Mouse (Mus musculus) T-cell, adult 2 months (primary cell): ENCODE results near the gene Bex3.
A peak's percentile ranks its signal among the peaks of the same experiment; 100 is the strongest.
"Not testable (repeated sequence)": the region's sequence is repeated elsewhere in the genome, so short reads cannot be mapped to it uniquely, and the experiment has no call there.

Experiments
- DNase-seq: peaks from one replicate; pipeline ENCODE4 v3.0.0; 2022; ENCODE audit warnings: low spot score

Gene Bex3

GRCm38 (mm10) chrX:136269743-136270392, at the start of gene Bex3:
Gene Bex3 (plus strand): TSS chrX:136270253.
- DNase-seq = peak; percentile 67

DNA sequence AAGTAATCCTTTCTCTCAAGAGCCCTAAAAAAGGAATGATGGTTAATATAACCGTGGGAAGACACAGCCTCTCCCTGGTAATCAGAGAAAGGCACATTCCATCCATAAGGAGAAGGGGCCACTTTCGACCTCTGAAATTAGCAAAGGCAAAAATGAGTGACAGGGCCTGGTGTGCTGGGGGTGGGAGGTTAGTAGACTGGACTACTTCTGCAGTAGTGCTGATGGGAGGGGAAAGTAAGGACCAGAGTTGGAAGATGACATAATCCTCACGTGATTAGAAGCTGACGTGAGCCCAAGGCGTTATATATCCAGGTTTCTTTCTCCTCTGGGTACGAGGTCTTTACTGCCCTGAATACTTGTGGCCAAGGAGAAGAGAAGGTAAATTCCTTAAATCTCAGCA, 46.3 kb upstream of the Bex3 start:
- DNase-seq = no peak

GRCm38 (mm10) chrX:136227768-136228167, 42.3 kb upstream of the Bex3 start:
- no peak for DNase-seq

GRCm38 (mm10) chrX:136238118-136238517, 31.9 kb upstream of the Bex3 start:
- peak; percentile 19 for DNase-seq

DNA sequence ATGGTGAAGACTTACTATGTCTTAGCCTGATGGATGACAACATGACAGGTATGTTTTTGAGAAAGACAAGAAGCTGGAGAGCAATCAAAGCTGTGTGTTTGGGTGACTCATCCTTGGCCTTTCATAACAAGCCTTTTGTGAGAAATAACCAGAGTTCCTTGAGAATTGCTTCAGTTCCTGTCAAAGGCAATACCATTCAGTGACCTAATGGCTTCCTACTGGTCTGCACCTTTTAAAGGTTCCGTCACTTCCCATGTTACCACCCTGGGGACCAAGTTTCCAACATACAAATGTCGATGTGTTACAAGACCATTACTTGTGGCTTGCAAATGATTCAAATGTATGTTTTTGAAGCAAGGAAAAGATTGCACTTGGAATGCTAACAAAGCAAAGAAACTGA, 26.9 kb upstream of the Bex3 start:
- no peak for DNase-seq

- peak; percentile 67 for DNase-seq
Observed at GRCm38 (mm10) chrX:136244574-136245229, 25.4 kb upstream of the Bex3 start, which contains the start of gene Tceal9. Gene Tceal9 (plus strand): TSS chrX:136245079.

- no peak for DNase-seq
Observed at GRCm38 (mm10) chrX:136245521-136246071, 24.5 kb upstream of the Bex3 start.

GRCm38 (mm10) chrX:136248811-136249210, 21.2 kb upstream of the Bex3 start:
- DNase-seq = no peak

DNA sequence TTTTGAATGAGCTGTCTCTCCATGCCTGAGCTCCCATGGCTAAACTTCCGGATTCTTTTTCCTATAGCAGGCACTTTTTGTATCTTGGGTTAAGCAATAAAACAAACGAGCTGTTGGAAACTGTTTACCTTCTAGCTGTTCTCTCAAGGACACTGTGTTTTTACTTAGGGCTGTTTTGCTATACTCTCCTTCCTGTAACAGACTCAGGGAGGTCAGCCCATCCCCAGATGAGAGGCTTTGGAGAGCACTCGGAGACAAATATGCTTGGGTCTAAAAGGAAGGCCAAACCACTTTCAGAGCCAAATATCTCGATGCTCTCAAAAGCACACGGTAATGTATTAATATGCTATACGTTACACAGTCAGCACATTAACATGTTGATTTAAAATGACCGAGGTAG, 20.4 kb upstream of the Bex3 start:
- DNase-seq = no peak

- no peak for DNase-seq
Observed at GRCm38 (mm10) chrX:136252023-136252729, 17.9 kb upstream of the Bex3 start.

GRCm38 (mm10) chrX:136267720-136268119, 2.3 kb upstream of the Bex3 start:
- DNase-seq = no peak

GRCm38 (mm10) chrX:136268173-136268572, 1.9 kb upstream of the Bex3 start:
- DNase-seq = no peak

DNA sequence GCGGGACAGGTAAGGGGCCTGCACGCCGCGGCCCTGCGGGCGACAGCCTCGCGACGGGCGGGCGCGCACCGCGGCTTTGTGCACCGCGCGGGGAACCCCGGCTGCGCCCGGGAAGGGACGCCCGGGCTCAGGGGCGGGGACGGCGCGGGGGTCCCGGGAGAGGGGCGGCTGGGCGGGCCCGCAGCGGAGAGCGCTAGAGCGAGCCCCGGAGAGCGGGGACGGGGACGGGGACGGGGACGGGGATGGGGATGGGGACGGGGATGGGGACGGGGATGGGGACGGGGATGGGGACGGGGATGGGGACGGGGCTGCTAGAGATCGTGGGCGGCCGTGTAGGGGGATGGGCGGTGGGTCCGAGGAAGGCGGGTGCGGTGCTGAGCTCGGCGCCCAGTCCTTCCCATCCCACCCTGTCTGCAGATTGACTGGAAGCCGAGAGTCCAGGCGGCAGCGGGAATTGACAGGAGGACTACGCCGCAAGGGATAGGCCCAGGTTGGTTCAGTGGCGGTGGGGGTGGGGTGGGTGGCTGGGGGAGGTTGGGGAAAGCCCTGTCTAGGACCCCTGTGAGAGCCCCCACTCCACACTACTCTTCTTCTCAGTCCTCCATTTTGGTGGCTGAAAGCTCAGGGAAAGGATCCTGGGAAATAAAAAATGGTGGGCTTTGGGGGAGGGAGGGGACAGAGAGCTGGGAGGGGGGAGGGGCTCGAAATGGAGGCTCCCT, 499 bp downstream of the Bex3 start:
- not testable (repeated sequence) for DNase-seq

- no peak for DNase-seq
Observed at GRCm38 (mm10) chrX:136274542-136274941, 4.5 kb downstream of the Bex3 start.

- DNase-seq = no peak
Observed at GRCm38 (mm10) chrX:136275386-136275785, 5.3 kb downstream of the Bex3 start.

DNA sequence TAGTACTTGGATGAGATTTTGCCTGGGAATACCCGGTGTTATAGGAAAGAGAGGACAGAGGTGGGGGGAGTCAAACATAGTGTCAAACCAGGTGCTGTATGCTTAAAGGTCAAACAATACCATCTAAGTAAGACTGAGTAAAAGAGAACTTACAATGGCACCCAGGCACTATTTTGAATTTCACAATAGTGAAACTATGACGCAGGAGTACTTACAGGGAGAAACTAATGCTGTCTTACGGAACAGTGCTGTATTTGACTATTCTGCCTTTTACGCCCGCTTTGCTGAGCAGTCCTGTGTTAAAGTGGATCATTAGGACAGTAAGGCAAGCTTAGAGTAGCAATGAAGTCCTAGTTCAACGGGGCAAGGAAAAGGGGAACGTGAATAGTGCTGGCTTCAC, 7.5 kb downstream of the Bex3 start:
- DNase-seq = no peak

DNA sequence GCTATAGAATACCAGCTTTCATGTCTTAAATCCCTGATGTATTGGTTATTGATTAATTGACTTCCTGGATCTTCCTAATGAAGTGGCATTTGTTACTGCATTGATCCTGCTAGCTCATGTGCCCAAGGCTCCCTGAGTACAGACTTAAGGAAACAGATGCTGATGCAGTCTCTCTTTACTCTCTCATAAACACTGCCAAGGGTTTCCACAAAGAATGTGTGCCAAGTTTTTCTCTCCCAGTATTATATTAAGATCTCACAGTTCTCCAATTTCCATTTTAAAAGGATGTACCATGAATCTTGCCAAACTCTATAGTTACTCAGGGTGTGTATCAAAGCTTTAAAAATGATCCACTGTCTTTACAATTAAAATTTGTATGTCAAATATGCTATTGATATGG, 8.3 kb downstream of the Bex3 start:
- no peak for DNase-seq

DNA sequence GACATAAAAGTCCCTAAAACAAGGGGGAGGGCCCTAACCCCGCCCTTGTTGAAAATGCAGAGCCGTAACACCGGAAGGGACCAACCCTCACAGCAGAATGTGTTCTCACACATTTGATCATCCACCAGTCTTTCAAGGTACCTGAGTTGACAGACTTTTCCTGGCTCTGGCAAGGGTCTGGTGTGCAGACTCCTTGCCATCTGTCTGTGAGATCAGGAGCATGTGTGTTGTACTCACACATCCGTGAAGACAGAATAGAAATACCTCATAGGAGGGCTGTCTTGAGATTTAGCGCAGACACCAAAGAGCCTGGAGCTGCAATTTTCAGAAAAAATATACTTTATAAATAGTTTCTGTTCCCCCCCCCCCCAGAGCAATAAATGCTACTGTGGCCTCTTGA, 9.4 kb downstream of the Bex3 start:
- no peak for DNase-seq

- DNase-seq = no peak
Observed at GRCm38 (mm10) chrX:136290817-136291281, 20.8 kb downstream of the Bex3 start.

DNA sequence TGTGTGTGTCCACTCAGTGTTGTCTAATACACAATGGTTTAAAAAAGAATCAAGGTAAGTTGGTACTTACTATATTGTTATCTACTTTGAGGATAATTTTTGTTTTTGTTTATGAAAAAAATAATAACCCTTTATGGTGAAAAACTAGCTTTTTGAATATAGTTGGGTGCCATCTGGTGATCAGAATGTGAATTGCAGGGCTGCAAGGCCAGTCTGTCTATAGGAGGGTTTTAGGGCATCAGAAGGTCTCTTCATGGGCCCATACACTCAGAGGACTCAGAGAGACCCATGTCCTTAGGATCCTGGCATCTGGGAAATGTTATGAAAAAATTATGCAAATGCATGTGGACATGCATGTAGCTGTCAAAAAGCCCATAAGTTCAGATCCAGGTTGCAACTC, 34.2 kb downstream of the Bex3 start:
- peak; percentile 3 for DNase-seq

DNA sequence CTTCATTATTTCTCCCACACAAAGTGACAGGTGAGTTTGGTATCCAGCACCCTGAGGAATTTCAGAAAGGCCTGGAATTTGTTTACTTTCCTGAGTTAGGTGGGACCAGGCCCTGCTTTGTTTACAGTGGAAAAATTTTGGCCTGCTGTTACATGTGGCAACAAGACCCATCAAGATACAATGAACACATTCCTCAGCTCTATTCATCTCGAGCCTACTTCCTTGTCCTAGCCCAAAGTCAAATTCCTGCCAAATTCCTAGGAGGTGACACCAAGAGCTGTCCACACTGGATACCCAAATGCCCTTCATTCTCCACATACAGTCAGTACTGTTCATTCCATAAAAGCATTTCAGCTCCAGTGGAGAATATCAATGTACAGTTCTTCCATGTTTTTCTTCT, 36.1 kb downstream of the Bex3 start:
- no peak for DNase-seq

DNA sequence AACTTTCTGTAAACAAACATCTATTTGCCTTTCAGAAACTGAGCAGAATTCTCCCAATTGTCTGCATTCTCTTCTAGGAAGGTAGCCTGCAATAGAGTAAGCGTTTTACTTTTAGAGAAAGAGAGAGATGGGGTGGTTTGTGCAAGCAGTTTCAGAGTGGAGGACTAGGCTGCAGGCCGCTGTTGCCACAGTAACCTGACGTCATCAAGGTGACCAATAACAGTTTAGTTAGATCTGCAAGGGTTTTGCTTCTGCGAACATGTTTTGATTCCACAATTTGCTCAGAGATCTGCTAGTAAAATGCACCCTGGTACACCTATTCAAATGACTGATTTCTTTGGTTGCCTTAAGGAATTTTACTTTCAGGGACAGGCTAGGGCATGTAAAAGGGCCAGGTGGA, 43.2 kb downstream of the Bex3 start:
- DNase-seq = no peak
